ENCODE assay signal across 11 mouse cellular contexts in genomic region chr9:101291676-101292660, GRCm38 (mm10). TPM values are rescaled to one million over a fixed set of nuclear protein-coding genes. Genes with fewer than 3 reads are reported as not detected.
DNase-seq lines count a peak whose midpoint lies in the region; ATAC-seq lines count a peak whose summit lies in the region.
"Had no signal": no experiment of that assay in that cellular context is flagged by ENCODE, and none has a peak within 500 bp of the region (broad histone marks: within the 10 kb centered on the region; RNA-seq: fewer than 3 reads in every experiment).

No protein-coding gene starts in this region.

- H3K27ac ChIP-seq in embryonic facial prominence, embryonic 11.5 days (replicated peaks; ENCODE audit: low read depth, low read length) = no peak overlapping the region
- no peak overlapping the region for H3K27ac ChIP-seq in embryonic facial prominence, embryonic 10.5 days (replicated peaks)
- no peak overlapping the region for H3K27ac ChIP-seq in lung, embryonic 15.5 days
- H3K27ac ChIP-seq: gastrocnemius, adult 2 months; hindbrain, embryonic 15.5 days; left cerebral cortex, adult 2 months had no signal

- no peaks in the 10 kb centered on the region for H3K36me3 ChIP-seq in embryonic facial prominence, embryonic 11.5 days (replicated peaks; ENCODE audit: control insufficient read depth, insufficient read depth, low read depth, low read length)
- H3K36me3 ChIP-seq in embryonic facial prominence, embryonic 10.5 days (replicated peaks) = no peaks in the 10 kb centered on the region
- no peaks in the 10 kb centered on the region for H3K36me3 ChIP-seq in lung, embryonic 15.5 days
- H3K36me3 ChIP-seq: hindbrain, embryonic 15.5 days had no signal

- H3K4me2 ChIP-seq in embryonic facial prominence, embryonic 11.5 days (ENCODE audit: low read depth, low read length) = no peak overlapping the region
- no peak overlapping the region for H3K4me2 ChIP-seq in lung, embryonic 15.5 days
- H3K4me2 ChIP-seq: hindbrain, embryonic 15.5 days had no signal

- WGBS in embryonic facial prominence, embryonic 11.5 days = 86% methylated on average over 19 of the region's 19 CpGs
- 88% methylated on average over 19 of the region's 19 CpGs for WGBS in embryonic facial prominence, embryonic 10.5 days
- 67% methylated on average over 19 of the region's 19 CpGs for WGBS in lung, embryonic 15.5 days

- H3K4me1 ChIP-seq in embryonic facial prominence, embryonic 11.5 days (ENCODE audit: control insufficient read depth, insufficient read depth, low read length) = no peaks in the 10 kb centered on the region
- H3K4me1 ChIP-seq in embryonic facial prominence, embryonic 10.5 days = peaks cover 6% of the 10 kb centered on the region; the same call in 1 of the 2 replicates
- H3K4me1 ChIP-seq in lung, embryonic 15.5 days = no peaks in the 10 kb centered on the region
- H3K4me1 ChIP-seq: hindbrain, embryonic 15.5 days had no signal

- H3K9ac ChIP-seq in embryonic facial prominence, embryonic 11.5 days (replicated peaks; ENCODE audit: low read length) = no peak overlapping the region
- no peak overlapping the region for H3K9ac ChIP-seq in lung, embryonic 15.5 days
- H3K9ac ChIP-seq: hindbrain, embryonic 15.5 days had no signal

- H3K9me3 ChIP-seq in embryonic facial prominence, embryonic 11.5 days (replicated peaks; ENCODE audit: control insufficient read depth, low read length) = no peaks in the 10 kb centered on the region
- H3K9me3 ChIP-seq in embryonic facial prominence, embryonic 10.5 days = 0 out of 2 replicates have a peak, but pooled peaks cover 3% of the 10 kb centered on the region
- no peaks in the 10 kb centered on the region for H3K9me3 ChIP-seq in lung, embryonic 15.5 days
- H3K9me3 ChIP-seq: hindbrain, embryonic 15.5 days had no signal

- H3K27me3 ChIP-seq in embryonic facial prominence, embryonic 11.5 days (ENCODE audit: control insufficient read depth, insufficient read depth, low read length) = no peaks in the 10 kb centered on the region
- no peaks in the 10 kb centered on the region for H3K27me3 ChIP-seq in embryonic facial prominence, embryonic 10.5 days (replicated peaks; ENCODE audit: low read depth, poor library complexity, severe bottlenecking)
- H3K27me3 ChIP-seq in lung, embryonic 15.5 days = no peaks in the 10 kb centered on the region
- H3K27me3 ChIP-seq: hindbrain, embryonic 15.5 days had no signal

- peak; percentile 22 for DNase-seq in embryonic facial prominence, embryonic 11.5 days (ENCODE audit: low spot score)
- no peak for DNase-seq in embryonic facial prominence, embryonic 10.5 days (ENCODE audit: low spot score)
- DNase-seq in lung, postnatal 25 days (ENCODE audit: low spot score) = no peak
- DNase-seq in cerebellum, postnatal 10 days = peak; percentile 83 to 88
- DNase-seq in retina, postnatal 1 day = peak; percentile 84
- DNase-seq in neural tube, embryonic 10.5 days (ENCODE audit: extremely low spot score, low spot score) = no peak
- DNase-seq in ovary, postnatal 10 days (ENCODE audit: low spot score) = no peak
- DNase-seq: gastrocnemius, adult 2 months had no signal

- no peak overlapping the region for H3K4me3 ChIP-seq in embryonic facial prominence, embryonic 11.5 days (ENCODE audit: low read depth, low read length)
- H3K4me3 ChIP-seq in embryonic facial prominence, embryonic 10.5 days = no peak overlapping the region
- H3K4me3 ChIP-seq in lung, embryonic 15.5 days = no peak overlapping the region
- H3K4me3 ChIP-seq: gastrocnemius, adult 2 months; hindbrain, embryonic 15.5 days; left cerebral cortex, adult 2 months had no signal

- ATAC-seq in embryonic facial prominence, embryonic 11.5 days (replicated peaks; ENCODE audit: insufficient number of reproducible peaks, low FRiP score, low TSS enrichment, low read depth) = no peak
- peak; percentile 19; the same call in 1 of the 2 replicates for ATAC-seq in lung, embryonic 15.5 days (ENCODE audit: borderline replicate concordance, extremely low read depth, low FRiP score, low TSS enrichment)

RNA-seq across cellular contexts. Expression of gene Ppp2r3a, which starts 40.4 kb away (rescaled TPM):
- polyA plus RNA-seq in embryonic facial prominence, embryonic 11.5 days (2014; fragmentation: Nextera tagmentation; extraction: Ambion mirVana) = 14.8 and 17.3 TPM in 2 replicates
- polyA plus RNA-seq in embryonic facial prominence, embryonic 10.5 days (2016; fragmentation: Nextera tagmentation; extraction: Ambion mirVana) = 10.6 and 10.9 TPM in 2 replicates
- 11.0 and 12.2 TPM in 2 replicates for polyA plus RNA-seq in lung, embryonic 15.5 days (2015; fragmentation: Nextera tagmentation; extraction: Ambion mirVana)

Comparison
In these comparisons a context has a peak if more than half of its experiments do, and no peak if none do; other contexts are left out.
1. DNase-seq: peak in embryonic facial prominence, embryonic 11.5 days (single experiment), cerebellum, postnatal 10 days (2 of 2) and retina, postnatal 1 day (single experiment); none in embryonic facial prominence, embryonic 10.5 days (single experiment), lung, postnatal 25 days (single experiment), neural tube, embryonic 10.5 days (single experiment) and ovary, postnatal 10 days (single experiment).